Mouse (Mus musculus) activated CD4-positive, CD25-positive, alpha-beta regulatory T cell, adult 4 months (primary cell): ENCODE data around the gene Ncbp1. TPM values are rescaled to one million over a fixed set of nuclear protein-coding genes. Genes with fewer than 3 reads are reported as not detected.
A peak's percentile ranks its signal among the peaks of the same experiment; 100 is the strongest.

Experiments used
- ATAC-seq: one replicate; pipeline ENCODE4 v1.8.0; 2017
- polyA plus RNA-seq, 2 experiments: library from polyadenylated mRNA; unstranded; fragments of 100-300 nt; shearing (Covaris generic); gene quantifications; one replicate each; pipeline ENCODE4 v1.2.1; 2017

The Ncbp1 gene
- 10 to 100 TPM; 38.2 to 44.5 TPM for polyA plus RNA-seq

DNA sequence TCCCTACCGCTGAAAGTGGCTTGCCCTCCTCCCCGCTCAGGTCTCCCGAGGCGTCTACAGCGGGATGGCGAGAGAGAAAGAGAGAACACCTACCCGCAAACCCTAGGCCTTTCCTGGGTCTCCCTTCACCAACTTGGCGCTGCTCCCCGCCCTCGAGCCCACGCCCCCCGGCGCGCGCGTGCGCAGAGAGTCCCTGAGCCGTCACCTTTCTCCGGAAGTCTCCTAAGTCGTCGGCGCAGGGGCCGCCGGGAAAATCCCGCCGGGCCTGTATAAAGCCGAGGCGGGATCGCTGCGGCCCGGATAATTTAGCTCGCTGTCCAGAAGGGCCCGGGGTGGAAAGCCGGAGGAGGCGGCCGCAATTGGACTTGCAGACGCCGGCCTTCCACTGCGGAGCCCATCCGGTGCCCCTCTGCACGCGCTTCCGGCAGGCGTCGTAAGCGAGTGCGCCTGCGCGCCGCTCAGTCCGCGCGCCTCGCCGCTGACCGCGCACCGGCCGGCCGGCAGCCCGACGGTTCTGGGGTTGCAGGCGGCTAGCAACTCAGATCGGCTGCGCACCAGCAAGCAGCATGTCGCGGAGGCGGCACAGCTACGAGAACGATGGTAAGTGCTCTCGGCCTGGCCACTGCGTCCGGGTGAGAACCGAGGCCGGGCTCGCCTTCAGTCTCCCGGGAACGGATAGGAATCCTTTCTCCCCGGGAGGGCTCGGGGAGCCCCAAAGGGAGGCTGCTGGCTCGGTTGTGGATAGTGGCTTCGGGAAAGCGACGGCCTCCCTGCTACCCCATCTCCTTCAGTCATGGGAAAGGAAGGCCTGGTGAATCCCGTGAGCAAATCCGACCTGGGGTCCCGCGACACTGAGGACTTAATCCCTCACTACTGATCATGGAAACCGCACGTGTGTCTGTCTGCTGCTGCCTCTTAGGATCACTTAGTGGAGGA is at the start of gene Ncbp1, which contains the start of gene Tstd2:
Ncbp1 (plus strand) TSS at position 327 of the 936 bp plus-strand sequence.
Tstd2 (minus strand) TSS at position 408 of the 936 bp plus-strand sequence.
- peak; percentile 85 for ATAC-seq

DNA sequence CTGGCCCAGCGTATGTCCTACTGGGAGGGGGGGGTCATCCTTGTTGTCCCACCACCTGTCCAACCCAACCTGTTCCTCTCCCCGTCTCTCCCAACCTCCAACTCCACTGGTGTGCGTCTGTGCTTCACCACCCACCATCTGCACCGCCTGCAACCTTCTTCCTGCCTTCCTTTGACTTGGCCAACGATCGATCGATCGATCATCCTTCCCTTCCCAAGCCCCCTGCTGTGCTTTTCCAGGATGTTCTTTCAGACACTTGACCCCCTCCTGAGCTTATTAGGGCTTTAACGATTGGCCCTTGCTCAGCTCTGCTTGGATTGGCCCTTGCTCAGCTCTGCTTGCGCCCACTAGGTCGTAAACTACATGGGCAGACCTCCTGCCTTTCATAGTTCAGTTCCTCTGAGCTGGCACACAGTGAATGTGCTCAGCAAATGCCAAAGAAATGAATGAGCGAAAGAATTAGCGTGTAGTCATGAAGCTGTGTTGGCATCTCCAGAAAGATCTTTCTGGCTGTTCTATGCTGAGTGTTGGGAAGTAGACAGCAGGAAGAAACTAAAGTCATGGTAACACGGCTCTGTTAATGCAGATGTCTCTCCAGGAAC is 48.8 kb upstream of the Ncbp1 start:
- no peak for ATAC-seq

DNA sequence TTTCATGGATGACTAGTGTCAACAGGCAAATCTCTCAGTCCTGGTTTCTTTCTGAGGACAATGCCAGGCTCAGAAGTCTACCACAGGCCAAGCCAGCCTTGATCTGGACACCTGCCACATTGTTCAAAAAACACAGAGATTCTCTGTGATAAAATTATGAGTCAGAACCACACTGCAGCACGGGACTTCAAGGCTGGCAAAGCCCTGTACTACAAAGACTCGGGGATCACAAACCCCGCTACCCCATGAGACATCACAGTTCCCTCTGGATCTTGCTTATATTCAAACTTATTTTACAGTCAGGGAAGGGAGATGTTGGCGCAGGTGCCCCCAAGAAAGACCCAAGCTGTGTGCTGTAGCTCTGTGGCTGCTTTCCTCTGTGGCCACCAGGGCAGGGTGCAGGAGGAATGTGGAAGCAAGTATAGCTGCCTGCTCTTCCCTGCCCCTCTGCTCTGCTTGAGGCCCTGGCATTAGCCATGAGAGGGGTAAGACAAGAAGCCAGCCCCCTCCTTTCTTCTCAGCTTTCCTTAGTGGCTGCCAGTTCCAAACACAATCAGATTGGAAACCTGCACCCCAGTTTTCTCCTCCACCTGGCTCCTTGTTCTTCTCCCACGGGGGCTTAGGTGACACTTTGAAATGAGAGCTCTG is 45.9 kb upstream of the Ncbp1 start:
- ATAC-seq = no peak

DNA sequence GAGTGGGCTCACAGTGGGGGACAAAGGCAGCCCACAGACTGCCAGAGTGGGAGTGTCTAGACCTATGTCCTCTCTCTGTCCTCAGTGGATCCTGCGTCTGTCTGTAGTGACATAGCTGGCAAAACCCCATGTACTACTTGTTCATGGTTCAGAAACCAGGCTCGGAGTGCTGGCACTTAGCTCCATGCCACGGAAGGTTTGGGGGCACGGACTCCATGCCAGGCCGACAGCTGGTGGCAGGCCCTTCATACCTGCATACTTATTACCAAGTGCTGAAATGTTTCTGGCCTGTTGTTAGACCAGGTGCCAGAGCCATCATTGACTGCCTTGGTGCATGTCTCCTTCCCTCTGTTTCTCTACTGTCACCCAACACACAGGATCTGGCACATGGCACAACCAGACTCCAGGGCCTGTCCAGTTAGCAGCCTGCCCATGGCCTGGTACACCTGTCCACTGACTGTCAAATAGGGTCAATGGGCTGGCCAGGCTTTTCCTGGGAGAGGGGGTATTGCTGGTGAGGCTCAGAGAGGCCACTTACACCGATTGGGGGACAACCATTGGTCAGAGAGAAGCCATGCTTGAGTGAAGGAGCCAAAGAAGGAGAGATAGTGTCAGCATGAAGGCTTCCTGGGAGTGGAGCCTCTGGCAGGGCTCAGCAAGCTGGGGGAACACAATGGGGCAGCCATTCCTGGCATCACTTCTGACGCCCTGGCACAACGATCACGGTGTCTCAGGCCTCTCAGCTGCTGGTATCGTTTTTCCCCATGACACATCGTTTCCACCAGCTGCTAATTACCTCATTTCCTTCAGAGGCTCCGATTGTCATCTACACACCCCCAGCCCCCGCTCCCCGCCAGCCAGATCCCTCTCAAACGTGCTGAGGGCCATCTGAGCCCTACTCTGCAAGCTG is 43.2 kb upstream of the Ncbp1 start:
- ATAC-seq = peak; percentile 78

- ATAC-seq = no peak
Observed at GRCm38 (mm10) chr4:46095826-46096159, 42.6 kb upstream of the Ncbp1 start.

DNA sequence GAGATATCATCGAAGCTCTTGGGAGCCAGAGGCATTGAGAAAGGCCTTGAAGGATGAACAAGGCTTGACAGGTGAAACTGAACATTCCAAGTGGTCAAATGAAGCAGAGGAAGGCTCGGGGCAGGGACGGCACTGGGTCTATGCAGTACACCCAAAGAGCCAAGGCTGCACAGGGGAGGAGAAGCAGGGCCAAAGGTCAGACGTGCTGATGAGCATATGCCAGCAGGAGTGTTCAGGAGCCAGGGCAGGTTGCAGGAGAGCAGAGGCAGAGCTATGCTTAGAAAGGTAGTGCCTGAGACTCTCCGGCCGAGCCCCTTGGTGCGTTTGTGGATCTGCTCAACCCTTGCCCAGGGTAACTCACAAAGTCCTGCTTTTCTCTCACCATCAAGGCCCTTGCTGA is 41.9 kb upstream of the Ncbp1 start:
- no peak for ATAC-seq

- ATAC-seq = no peak
Observed at GRCm38 (mm10) chr4:46097591-46097990, 40.8 kb upstream of the Ncbp1 start.

DNA sequence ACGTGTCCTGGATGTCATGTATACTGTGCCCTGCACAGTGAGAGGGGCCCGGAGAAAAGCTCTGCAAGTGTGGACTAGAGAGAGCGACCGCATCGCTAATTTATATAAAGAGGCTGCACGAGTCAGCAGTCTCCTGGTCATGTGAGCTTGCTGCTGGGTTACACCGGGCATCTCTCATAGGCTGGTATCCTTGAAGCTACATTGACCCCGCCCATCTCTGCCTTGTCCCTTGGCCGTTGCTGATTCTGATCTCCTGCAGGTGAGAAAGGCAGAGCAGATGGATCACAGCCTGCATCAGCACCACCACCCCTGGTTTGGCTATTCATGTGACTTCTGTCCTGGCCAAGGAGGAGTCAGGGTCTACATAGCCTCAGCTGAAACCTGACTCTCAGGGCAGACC is 39.3 kb upstream of the Ncbp1 start:
- ATAC-seq = no peak

- no peak for ATAC-seq
Observed at GRCm38 (mm10) chr4:46100539-46100938, 37.9 kb upstream of the Ncbp1 start.

DNA sequence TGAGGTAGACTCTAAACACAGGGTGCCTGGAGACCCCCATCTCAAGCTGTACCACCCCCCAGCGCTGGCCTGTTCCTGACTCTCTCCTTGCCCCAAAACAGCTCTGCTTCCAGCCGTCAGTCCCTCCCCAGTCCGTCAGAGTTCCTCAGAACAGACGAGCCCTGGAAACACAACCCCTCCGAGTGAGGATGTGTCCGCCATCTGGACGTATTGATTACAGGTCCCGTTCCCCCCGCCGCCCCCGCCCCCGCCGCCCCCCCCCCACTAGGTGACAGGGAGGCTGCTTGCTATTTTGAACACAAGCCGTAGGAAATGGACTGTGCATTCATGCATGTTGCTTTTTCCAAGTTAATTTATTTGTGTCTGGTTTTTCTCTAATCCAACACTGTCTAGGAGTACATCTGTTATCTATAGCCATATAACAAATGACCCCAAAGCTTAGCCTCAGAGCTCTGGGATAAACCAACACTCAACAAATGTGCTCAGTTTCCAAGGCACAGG is 37.2 kb upstream of the Ncbp1 start:
- no peak for ATAC-seq

DNA sequence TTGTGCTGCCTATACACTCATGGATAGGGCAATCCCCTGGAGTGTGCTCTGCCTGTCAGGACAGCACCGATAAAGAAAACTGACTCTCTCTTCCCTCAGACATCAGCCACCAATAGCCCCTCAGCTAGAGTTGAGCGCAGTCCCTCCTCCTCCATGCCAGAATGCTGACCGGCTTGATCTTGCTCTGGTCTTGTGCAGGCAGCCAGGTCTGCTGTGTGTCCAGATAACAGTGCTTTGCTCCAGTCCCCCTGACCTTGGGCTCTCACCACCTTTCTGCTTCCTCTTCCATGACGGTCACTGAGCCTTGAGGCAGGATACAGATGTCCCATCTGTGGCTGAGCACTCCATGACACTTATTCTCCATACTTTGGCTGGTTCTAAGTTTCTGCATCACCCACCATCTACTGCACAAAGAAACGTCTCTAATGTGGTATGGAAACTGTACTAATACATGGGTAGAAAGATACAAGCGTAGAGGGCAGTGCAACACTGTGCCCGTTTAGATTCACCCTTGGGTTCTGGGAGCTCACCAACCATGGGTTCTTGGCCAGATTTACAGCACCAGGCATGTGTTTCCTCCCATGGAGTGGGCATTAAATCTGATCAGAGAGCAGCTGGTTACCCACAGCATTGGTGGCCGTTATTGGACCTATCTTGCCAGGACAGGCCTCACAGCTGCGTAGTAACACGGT is 36.2 kb upstream of the Ncbp1 start:
- no peak for ATAC-seq

GRCm38 (mm10) chr4:46110084-46110483 is 28.3 kb upstream of the Ncbp1 start:
- ATAC-seq = no peak

DNA sequence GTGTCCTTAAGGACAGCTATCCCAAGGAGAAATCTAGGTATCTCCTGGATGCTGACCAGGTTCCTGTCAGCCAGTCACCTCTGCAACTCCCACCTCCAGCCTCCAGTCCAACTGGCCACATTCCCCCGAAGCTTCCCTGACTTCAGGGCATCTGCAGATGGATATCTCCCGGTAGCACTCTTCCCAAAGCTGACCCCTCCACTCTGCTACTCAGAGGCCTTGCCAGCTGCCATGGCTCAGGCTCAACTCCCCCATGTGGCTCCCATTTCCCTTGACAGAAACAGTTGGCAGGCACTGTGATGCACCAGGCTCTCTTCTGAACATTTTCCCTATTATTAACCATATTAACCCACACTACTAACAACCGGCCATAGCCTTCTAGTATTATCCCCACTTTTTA is 27.1 kb upstream of the Ncbp1 start:
- ATAC-seq = no peak

- ATAC-seq = no peak
Observed at GRCm38 (mm10) chr4:46115308-46115707, 23.1 kb upstream of the Ncbp1 start.

DNA sequence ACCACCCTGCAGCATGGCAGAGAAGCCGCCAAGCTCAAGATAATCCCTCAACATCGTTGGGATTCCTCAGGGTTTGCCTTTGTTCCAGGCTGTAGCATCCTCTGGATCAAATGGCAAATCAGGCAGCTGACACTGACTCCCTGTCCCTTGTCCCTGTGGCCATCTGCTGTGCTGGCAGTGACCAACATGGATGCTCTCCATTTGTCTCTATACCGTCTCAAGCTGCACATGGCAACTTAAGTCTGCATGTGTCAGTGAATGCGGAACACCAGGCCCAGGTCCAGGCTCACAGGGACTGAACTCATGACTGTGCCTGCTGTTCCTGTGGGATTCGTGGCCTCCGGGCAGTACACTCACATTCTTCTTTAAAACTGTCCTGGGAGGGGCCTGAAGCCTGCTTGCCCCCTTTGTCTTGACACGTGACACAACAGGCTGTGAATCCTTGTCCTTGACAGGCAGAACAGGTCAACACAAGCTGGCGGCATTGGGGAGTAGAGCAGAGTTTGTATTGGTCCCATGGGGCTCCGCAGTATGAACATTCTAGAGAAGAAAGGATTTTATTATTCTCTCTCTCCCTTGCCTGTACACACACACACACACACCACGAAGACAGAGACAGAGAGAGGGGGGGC is 21.8 kb upstream of the Ncbp1 start:
- ATAC-seq = no peak

- ATAC-seq = no peak
Observed at GRCm38 (mm10) chr4:46117536-46117935, 20.9 kb upstream of the Ncbp1 start.

- no peak for ATAC-seq
Observed at GRCm38 (mm10) chr4:46119514-46120094, 18.8 kb upstream of the Ncbp1 start.

DNA sequence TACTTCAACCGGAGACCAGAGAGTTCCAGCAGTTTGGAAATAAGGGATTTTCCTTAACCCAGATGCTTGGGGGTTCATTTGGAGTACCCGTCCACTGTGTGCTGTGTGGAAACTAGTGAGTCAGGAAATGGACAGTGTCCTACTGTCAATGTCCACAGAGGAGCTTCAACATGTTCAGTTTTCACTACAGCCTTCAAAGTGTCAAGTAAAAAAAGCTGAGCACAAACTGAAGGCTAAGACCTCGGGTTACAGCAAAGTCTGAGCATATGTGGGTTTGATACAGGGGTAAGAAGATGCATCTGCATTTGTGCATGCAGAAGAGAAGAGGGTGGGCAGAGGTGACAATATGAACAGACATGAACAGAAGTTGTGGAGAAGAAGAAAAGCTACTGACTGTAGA is 17.6 kb upstream of the Ncbp1 start:
- ATAC-seq = no peak

- no peak for ATAC-seq
Observed at GRCm38 (mm10) chr4:46123358-46123757, 15.1 kb upstream of the Ncbp1 start.

DNA sequence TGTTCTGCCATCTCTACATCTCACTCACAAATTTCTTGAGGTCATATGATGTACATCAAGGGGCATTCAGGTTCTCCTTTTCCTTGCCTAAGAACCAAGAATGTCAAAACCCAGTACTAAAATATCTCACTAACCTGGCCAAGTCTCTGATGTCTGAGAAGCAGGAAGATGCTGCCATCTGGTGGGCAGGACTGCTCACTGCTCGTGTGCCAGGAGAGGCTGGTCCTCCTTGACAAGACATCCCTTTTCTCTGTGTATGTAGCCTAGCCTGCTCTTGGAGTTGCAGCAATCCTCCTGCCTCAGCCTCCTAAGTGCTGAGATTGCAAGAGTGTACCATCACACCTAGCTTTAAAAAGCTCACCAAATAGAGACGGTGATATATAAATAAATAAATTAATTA is 11.9 kb upstream of the Ncbp1 start:
- ATAC-seq = peak; percentile 80
